Mouse (Mus musculus) midbrain, embryonic 14.5 days (tissue): ENCODE results near the gene Emg1. TPM values are rescaled to one million over a fixed set of nuclear protein-coding genes. Genes with fewer than 3 reads are reported as not detected.
"Not testable (repeated sequence)": the region's sequence is repeated elsewhere in the genome, so short reads cannot be mapped to it uniquely, and the experiment has no call there.

Source experiments
- ATAC-seq: fragments of 200-750 bp; cut with Nextera tagmentation; 2 replicates; pipeline ENCODE4 v1.8.0; 2017; ENCODE audit warnings: moderate number of reproducible peaks, moderate library complexity; ENCODE audit not compliant: low FRiP score, low TSS enrichment
- DNase-seq: peaks from one replicate; pipeline ENCODE4 v3.0.0-alpha.2; 2015
- H3K27ac ChIP-seq: fragments of 300-500 bp; sonication (generic); replicated peaks from 2 replicates; pipeline ENCODE4 v1.5.1; 2014; ENCODE audit warnings: mild to moderate bottlenecking, low read depth, low read length, moderate library complexity
- H3K27me3 ChIP-seq: fragments of 300-500 bp; sonication (generic); 2 replicates; pipeline ENCODE4 v1.6.1; 2014; ENCODE audit warnings: low read length, control low read depth, mixed read lengths; ENCODE audit not compliant: control insufficient read depth, insufficient read depth
- H3K36me3 ChIP-seq: fragments of 300-500 bp; sonication (generic); 2 replicates; pipeline ENCODE4 v1.6.1; 2014; ENCODE audit warnings: low read length, control low read depth; ENCODE audit not compliant: control insufficient read depth, insufficient read depth
- H3K4me1 ChIP-seq: fragments of 300-500 bp; sonication (generic); 2 replicates; pipeline ENCODE4 v1.6.1; 2014; ENCODE audit warnings: mild to moderate bottlenecking, antibody characterized with exemption, low read length, control low read depth; ENCODE audit not compliant: control insufficient read depth, insufficient read depth
- H3K4me2 ChIP-seq: fragments of 300-500 bp; sonication (generic); 2 replicates; pipeline ENCODE4 v1.6.1; 2014; ENCODE audit warnings: mild to moderate bottlenecking, low read length, moderate library complexity
- H3K4me3 ChIP-seq: fragments of 300-500 bp; sonication (generic); replicated peaks from 2 replicates; pipeline ENCODE4 v1.5.1; 2014; ENCODE audit warnings: low read depth, low read length
- H3K9ac ChIP-seq: fragments of 300-500 bp; sonication (generic); replicated peaks from 2 replicates; pipeline ENCODE4 v1.6.1; 2014; ENCODE audit warnings: mild to moderate bottlenecking, low read length, moderate library complexity
- H3K9me3 ChIP-seq: fragments of 300-500 bp; sonication (generic); 2 replicates; pipeline ENCODE4 v1.6.1; 2016; ENCODE audit warnings: low read length, control low read depth, mixed read lengths; ENCODE audit not compliant: control insufficient read depth
- WGBS: fragments of 180-500 bp; shearing (Covaris S2); extraction: QIAGEN DNeasy Blood & Tissue Kit; methylation state at CpG from one replicate; pipeline ENCODE4 v1.1.7; 2014; 5-methylcytosine and 5-hydroxymethylcytosine counted together
- polyA plus RNA-seq: library from polyadenylated mRNA; unstranded; fragments of >200 nt; fragmentation: Nextera tagmentation; extraction: Ambion mirVana; gene quantifications from 2 replicates; pipeline ENCODE4 v1.2.1, GENCODE M21; 2014

Gene Emg1
- polyA plus RNA-seq, 1 experiment from 2014 or later, result 111 TPM

DNA sequence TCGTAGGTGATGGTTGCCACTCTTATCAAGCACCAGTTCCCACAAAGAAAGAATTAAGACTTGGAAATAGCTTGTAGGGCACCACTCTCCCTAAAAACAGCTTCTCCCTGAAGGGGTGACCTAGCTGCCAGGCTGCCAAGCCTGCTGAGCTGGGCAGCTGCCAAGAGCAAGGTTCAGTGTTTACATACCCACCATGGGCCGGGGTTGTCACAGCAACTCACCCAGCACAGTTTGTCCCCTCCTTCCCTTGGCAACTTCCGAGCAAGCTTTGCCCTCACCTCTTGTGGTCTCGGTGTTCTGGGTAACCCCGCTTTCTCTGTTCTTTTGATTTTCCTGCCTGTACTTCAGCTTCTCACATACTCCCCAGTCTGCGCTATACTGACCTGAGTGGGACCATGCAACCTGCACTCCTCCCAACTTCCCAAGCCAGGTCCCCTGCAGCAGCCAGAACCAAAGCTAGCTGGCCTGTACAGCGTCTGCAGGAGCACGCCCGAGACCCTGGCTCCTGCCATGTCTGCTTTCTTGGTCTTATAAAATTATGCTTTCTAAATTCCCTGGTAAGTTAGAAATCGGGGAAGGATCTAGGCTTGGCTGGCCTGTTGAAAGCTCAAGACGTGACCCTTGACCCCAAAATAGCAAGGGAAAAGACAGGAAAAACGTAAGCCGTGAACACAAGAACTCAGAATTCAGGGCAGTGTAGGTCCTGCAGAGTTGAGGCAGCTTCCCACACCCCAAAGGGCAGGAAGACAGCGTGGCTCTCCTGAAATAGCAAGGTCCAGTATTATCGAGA is 17.6 kb downstream of the Emg1 start:
- DNase-seq, result peak; percentile 62
- no peak overlapping the region for H3K4me3 ChIP-seq
- no peak for ATAC-seq
- no peak overlapping the region for H3K9ac ChIP-seq
- H3K27me3 ChIP-seq, result no peaks in the 10 kb centered on the region
- no peaks in the 10 kb centered on the region for H3K4me1 ChIP-seq
- H3K9me3 ChIP-seq, result no peaks in the 10 kb centered on the region
- no peak overlapping the region for H3K4me2 ChIP-seq
- H3K27ac ChIP-seq, result no peak overlapping the region
- WGBS, result 80% methylated on average over 15 of the region's 15 CpGs
- H3K36me3 ChIP-seq, result no peaks in the 10 kb centered on the region

DNA sequence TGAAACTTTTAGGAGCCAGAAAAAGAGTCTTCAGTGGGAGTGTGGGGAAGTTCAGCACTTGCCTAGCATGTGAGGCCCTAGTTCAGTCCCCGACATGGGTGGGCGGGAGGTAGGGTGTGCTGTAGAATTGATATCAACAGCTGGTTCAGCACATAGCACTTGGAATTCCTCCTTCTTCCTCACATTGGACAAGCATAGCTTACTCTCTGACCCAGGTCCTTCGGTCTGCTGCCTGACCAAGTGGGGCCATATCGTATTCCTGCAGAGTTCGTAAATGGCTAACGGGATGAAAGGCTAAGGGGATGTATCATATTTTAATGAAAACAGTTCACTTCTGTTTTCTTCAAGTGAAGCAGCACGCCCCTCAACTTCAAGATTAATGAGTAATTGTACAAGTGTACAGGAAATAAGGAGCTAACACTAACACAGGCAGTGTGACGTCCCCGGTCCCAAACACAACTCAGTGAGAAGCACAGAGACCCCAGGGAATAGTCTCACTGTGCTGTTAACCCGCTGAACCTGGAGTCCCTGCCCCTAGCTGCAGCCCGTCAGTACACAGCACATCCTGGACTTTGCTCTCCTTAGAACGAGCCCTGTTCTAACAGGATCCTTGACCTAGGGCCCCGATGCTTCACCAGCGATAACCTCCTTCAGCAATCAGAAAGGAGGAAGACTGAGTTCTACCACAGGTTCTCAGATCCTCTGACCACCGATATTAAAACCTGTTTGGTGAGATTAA is 18.6 kb downstream of the Emg1 start:
- no peak overlapping the region for H3K27ac ChIP-seq
- no peak overlapping the region for H3K4me2 ChIP-seq
- ATAC-seq, result no peak
- 89% methylated on average over 15 of the region's 15 CpGs for WGBS
- no peaks in the 10 kb centered on the region for H3K36me3 ChIP-seq
- H3K4me1 ChIP-seq, result no peaks in the 10 kb centered on the region
- no peaks in the 10 kb centered on the region for H3K9me3 ChIP-seq
- no peak overlapping the region for H3K9ac ChIP-seq
- DNase-seq, result no peak
- no peak overlapping the region for H3K4me3 ChIP-seq
- no peaks in the 10 kb centered on the region for H3K27me3 ChIP-seq

DNA sequence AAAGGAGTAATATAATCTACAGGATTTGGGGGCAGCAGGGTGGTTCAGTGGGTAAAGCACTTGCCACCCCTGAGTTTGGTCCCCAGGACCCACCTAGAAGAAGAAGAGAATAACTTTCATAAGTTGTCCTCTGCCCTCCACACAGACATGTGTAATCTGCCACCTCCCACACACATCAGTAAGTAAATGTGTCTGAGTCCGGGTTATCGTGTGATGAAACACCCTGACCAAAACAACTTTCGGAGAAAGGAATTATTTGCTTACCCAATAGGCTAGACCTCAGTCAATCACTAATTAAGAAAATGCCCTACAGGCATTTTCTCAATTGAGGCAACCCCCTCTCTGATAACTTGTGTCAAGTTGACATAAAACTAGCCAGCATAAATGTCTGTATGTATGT is 21.5 kb downstream of the Emg1 start:
- Histone ChIP-seq H3K4me3 (no peak overlapping the region), H3K27ac (no peak overlapping the region), H3K9me3 (no peaks in the 10 kb centered on the region), H3K27me3 (no peaks in the 10 kb centered on the region), H3K4me1 (no peaks in the 10 kb centered on the region), H3K4me2 (no peak overlapping the region), H3K9ac (no peak overlapping the region), H3K36me3 (no peaks in the 10 kb centered on the region)
- WGBS, result 95% methylated on average over 3 of the region's 3 CpGs
- DNase-seq, result no peak
- ATAC-seq, result no peak

GRCm38 (mm10) chr6:124689011-124689410 is 23.0 kb downstream of the Emg1 start:
- no peaks in the 10 kb centered on the region for H3K36me3 ChIP-seq
- no peak overlapping the region for H3K27ac ChIP-seq
- DNase-seq (no peak), ATAC-seq (no peak)
- H3K4me3 ChIP-seq, result no peak overlapping the region
- no peaks in the 10 kb centered on the region for H3K9me3 ChIP-seq
- H3K4me2 ChIP-seq, result no peak overlapping the region
- H3K9ac ChIP-seq, result no peak overlapping the region
- no peaks in the 10 kb centered on the region for H3K27me3 ChIP-seq
- no peaks in the 10 kb centered on the region for H3K4me1 ChIP-seq
- WGBS, result 98% methylated on average over 3 of the region's 3 CpGs

GRCm38 (mm10) chr6:124688151-124688758 is 23.7 kb downstream of the Emg1 start:
- no peak overlapping the region for H3K4me3 ChIP-seq
- H3K4me2 ChIP-seq, result no peak overlapping the region
- DNase-seq (no peak), ATAC-seq (no peak)
- H3K27ac ChIP-seq, result no peak overlapping the region
- no peaks in the 10 kb centered on the region for H3K27me3 ChIP-seq
- no peaks in the 10 kb centered on the region for H3K36me3 ChIP-seq
- H3K4me1 ChIP-seq, result no peaks in the 10 kb centered on the region
- WGBS, result 91% methylated on average over 8 of the region's 8 CpGs
- no peaks in the 10 kb centered on the region for H3K9me3 ChIP-seq
- no peak overlapping the region for H3K9ac ChIP-seq

DNA sequence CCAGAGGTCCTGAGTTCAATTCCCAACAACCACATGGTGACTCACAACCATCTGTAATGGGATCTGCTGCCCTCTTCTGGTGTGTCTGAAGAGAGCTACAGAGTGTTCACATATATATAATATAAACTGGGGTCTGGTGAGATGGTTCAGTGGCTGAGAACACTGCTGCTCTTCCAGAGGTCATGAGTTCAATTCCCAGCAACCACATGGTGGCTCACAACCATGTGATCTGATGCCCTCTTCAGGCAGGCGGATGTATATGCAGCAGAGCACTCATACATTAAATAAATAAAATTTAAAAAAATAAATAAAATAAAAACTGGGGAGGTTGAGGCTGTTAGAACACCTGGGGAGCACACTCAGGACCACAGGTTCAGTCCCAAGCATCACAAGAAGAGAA is 25.3 kb downstream of the Emg1 start:
- WGBS, result 76% methylated on average over 1 of the region's 1 CpGs
- not testable (repeated sequence) for H3K27ac ChIP-seq, H3K4me2 ChIP-seq, ATAC-seq, H3K27me3 ChIP-seq, H3K36me3 ChIP-seq, H3K9ac ChIP-seq, DNase-seq, H3K4me3 ChIP-seq, H3K4me1 ChIP-seq, H3K9me3 ChIP-seq

GRCm38 (mm10) chr6:124685606-124686386 is 26.2 kb downstream of the Emg1 start:
- Histone ChIP-seq H3K4me3 (no peak overlapping the region), H3K27me3 (no peaks in the 10 kb centered on the region), H3K36me3 (no peaks in the 10 kb centered on the region), H3K9me3 (no peaks in the 10 kb centered on the region), H3K4me2 (no peak overlapping the region), H3K9ac (no peak overlapping the region), H3K4me1 (no peaks in the 10 kb centered on the region), H3K27ac (no peak overlapping the region)
- DNase-seq, result no peak
- no peak for ATAC-seq
- WGBS, result 90% methylated on average over 12 of the region's 12 CpGs

GRCm38 (mm10) chr6:124683591-124684417 is 28.2 kb downstream of the Emg1 start:
- H3K4me2 ChIP-seq, result no peak overlapping the region
- no peaks in the 10 kb centered on the region for H3K4me1 ChIP-seq
- no peaks in the 10 kb centered on the region for H3K36me3 ChIP-seq
- no peak overlapping the region for H3K9ac ChIP-seq
- H3K27me3 ChIP-seq, result no peaks in the 10 kb centered on the region
- no peaks in the 10 kb centered on the region for H3K9me3 ChIP-seq
- H3K4me3 ChIP-seq, result no peak overlapping the region
- no peak overlapping the region for H3K27ac ChIP-seq
- no peak for ATAC-seq
- DNase-seq, result no peak
- WGBS, result 93% methylated on average over 14 of the region's 14 CpGs
